Mouse (Mus musculus): Measurements from ENCODE around the gene Iqce. TPM values are rescaled to one million over a fixed set of nuclear protein-coding genes. Genes with fewer than 3 reads are reported as not detected.
A peak's percentile ranks its signal among the peaks of the same experiment; 100 is the strongest.

Iqce gene
- polyA plus RNA-seq, 1 experiment from 2014 or later = 25.1 TPM

DNA sequence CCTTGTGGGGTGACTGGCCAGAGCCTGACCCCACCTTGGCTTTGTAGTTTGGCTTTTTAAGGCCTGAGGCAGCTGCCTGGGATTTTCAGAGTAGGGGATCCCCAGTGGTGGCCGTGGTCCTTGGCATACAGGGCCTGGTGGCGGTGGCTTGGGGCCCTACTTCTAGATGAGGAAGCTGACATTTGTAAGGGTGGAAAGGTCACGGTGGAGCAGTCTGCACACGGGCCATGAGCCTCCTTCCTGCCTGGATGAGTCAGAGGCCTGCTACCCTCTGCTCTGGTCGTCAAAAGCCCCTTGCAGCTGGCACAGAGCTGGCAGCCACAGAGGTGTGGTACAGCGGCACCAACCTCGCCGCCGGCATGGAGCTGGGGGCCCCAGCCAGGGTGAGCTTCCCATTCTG lies 85.5 kb downstream of the Iqce start:
- 64% methylated on average over 9 of the region's 9 CpGs for WGBS
- Histone ChIP-seq H3K4me1 (peaks cover 22% of the 10 kb centered on the region), H3K9ac (replicated peaks) (no peak overlapping the region), H3K27ac (replicated peaks) (peak overlapping the region; percentile 45), H3K4me2 (replicated peaks) (no peak overlapping the region), H3K36me3 (peaks cover 8% of the 10 kb centered on the region), H3K4me3 (no peak overlapping the region), H3K27me3 (no peaks in the 10 kb centered on the region), H3K9me3 (no peaks in the 10 kb centered on the region)
- ATAC-seq (replicated peaks) = no peak

DNA sequence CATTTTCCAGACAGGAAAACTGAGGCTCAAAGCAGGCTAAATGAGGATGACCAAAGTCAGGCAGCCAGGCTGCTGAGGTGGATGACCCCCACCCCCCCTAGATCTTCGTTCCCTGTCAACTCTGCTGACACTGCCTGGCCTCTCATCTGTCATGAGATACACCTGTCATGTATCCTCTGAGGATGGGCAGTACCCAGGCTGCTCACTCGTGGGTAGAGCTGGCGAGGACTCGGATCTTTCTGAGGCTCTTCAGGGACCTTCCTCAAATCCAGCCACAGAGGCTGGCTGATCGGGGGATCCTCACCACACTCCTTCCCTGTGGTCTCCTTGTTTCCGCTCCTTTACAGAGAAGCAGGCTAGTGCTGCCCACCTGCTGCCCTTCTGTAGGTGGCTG lies 86.1 kb downstream of the Iqce start:
- peaks cover 24% of the 10 kb centered on the region for H3K4me1 ChIP-seq
- H3K4me2 ChIP-seq (replicated peaks) = no peak overlapping the region
- no peaks in the 10 kb centered on the region for H3K27me3 ChIP-seq
- ATAC-seq (replicated peaks) = no peak
- 73% methylated on average over 6 of the region's 6 CpGs for WGBS
- H3K4me3 ChIP-seq = no peak overlapping the region
- no peaks in the 10 kb centered on the region for H3K9me3 ChIP-seq
- 0 out of 2 replicates have a peak, but pooled peaks cover 2% of the 10 kb centered on the region for H3K36me3 ChIP-seq
- no peak overlapping the region for H3K27ac ChIP-seq (replicated peaks)
- no peak overlapping the region for H3K9ac ChIP-seq (replicated peaks)

DNA sequence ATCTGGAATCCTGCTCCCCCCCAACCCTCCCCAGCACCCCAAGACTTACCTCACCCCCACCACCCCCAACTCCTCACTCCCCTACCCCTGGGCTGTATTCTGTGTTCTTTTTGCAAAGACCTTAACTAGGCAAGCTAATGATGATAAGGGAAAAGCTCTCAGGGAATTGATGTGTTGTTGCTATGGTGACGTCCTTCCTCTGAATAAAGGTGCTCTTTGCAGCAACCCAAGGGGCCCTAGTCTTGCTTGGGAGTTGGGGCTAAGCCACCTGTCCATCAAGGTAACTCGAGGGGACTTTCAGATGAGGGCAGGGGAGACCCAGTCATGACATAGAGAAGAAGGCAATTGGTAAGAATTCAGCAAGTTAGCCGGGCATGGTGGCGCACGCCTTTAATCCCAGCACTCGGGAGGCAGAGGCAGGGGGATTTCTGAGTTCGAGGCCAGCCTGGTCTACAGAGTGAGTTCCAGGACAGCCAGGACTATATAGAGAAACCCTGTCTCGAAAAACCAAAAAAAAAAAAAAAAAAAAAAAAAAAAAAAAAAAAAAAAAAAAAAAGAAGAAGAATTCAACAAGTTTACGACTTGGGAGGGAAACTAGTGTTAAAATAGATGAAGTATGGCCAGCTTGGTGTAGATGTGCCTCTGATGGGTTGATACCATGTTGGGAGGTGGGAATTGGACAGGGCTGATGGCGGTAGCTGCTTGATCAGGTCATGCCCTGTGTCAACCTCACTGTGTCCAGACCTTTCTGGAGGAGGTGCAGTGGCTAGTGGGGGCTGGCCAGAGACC lies 86.7 kb downstream of the Iqce start:
- Histone ChIP-seq H3K9me3 (no peaks in the 10 kb centered on the region), H3K9ac (replicated peaks) (no peak overlapping the region), H3K4me1 (peaks cover 30% of the 10 kb centered on the region), H3K27ac (replicated peaks) (no peak overlapping the region; the same call in 1 of the 2 replicates), H3K27me3 (no peaks in the 10 kb centered on the region), H3K4me2 (replicated peaks) (no peak overlapping the region), H3K36me3 (no peaks in the 10 kb centered on the region), H3K4me3 (no peak overlapping the region)
- WGBS = 72% methylated on average over 10 of the region's 10 CpGs
- ATAC-seq (replicated peaks) = no peak

DNA sequence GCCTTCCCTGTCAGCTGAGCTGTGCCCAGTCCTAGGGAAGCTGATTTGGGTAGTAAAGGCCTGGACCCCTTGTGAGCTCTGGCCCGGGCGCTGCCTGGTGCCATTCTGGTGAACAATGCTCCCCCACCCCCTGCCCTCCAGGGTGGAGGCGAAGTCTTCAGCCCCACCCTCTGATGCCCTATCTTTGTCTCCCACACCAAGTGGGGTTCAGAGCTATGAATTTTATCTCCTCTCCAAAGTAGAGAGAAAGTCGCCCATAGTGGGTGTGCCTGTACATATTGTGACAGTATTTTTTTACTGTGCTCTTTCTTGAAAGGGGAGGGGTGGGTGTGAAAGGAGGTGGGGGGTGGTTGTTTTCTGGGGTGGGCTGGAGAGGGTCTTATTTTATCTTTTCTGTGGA lies 87.3 kb downstream of the Iqce start:
- H3K4me1 ChIP-seq = peaks cover 35% of the 10 kb centered on the region
- H3K9ac ChIP-seq (replicated peaks) = no peak overlapping the region
- H3K9me3 ChIP-seq = no peaks in the 10 kb centered on the region
- 70% methylated on average over 4 of the region's 4 CpGs for WGBS
- H3K27me3 ChIP-seq = no peaks in the 10 kb centered on the region
- 0 out of 2 replicates have a peak overlapping the region, but pooled peaks have one; percentile 20 for H3K27ac ChIP-seq (replicated peaks)
- H3K36me3 ChIP-seq = no peaks in the 10 kb centered on the region
- H3K4me3 ChIP-seq = no peak overlapping the region
- no peak overlapping the region for H3K4me2 ChIP-seq (replicated peaks)
- ATAC-seq (replicated peaks) = no peak

DNA sequence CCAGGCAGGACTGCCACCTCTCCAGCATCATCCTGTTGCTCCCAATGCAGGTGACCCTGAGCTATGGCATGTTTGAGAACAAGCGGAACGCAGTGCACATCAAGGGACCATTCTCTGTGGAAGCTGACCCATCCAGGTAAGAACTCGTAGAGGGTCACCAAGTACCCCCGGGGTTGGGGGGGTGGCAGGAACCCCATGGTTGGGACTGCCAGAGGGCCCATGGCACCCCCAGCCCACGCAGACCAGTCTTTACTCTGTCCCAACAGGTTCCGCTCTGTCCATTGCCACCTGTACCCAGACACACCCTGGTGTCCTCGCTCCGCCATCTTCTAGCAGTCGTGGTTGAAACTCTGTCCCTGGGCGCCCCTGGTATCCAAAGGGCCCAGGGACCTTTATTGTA lies 88.0 kb downstream of the Iqce start:
- H3K4me1 ChIP-seq = peaks cover 42% of the 10 kb centered on the region
- no peak overlapping the region for H3K9ac ChIP-seq (replicated peaks)
- no peak overlapping the region for H3K4me2 ChIP-seq (replicated peaks)
- H3K27ac ChIP-seq (replicated peaks) = no peak overlapping the region
- no peaks in the 10 kb centered on the region for H3K9me3 ChIP-seq
- H3K27me3 ChIP-seq = no peaks in the 10 kb centered on the region
- ATAC-seq (replicated peaks) = no peak
- WGBS = 96% methylated on average over 10 of the region's 10 CpGs
- no peak overlapping the region for H3K4me3 ChIP-seq
- no peaks in the 10 kb centered on the region for H3K36me3 ChIP-seq

DNA sequence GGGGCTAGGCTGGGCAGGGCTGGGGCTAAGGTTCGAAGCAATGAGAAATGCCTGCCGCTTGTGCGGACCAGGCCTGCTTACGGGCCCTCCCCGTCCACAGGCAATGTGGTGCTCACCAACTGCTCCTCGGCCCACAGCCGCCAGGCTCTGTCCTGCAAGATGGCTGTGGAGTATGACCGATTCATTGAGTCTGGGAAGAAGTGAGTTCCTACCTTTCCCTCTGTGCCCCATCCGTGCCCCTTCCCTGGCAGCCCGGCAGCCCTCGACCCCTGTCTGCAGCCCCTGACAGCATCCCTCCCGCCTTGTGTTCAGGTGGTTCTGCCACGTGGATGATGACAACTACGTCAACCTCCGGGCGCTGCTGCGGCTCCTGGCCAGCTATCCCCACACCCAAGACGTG lies 90.0 kb downstream of the Iqce start:
- no peak for ATAC-seq (replicated peaks)
- Histone ChIP-seq H3K4me1 (peaks cover 58% of the 10 kb centered on the region), H3K4me3 (peak overlapping the region; percentile 62), H3K27me3 (no peaks in the 10 kb centered on the region), H3K4me2 (replicated peaks) (peak overlapping the region; percentile 98), H3K27ac (replicated peaks) (peak overlapping the region; percentile 93), H3K9me3 (no peaks in the 10 kb centered on the region), H3K9ac (replicated peaks) (peak overlapping the region; percentile 44), H3K36me3 (no peaks in the 10 kb centered on the region)
- 13% methylated on average over 18 of the region's 18 CpGs for whole genome bisulfite sequencing

Other genes with a start within 250 kb of the Iqce start
- 19.0 and 19.4 TPM in 2 replicates for gene Chst12, start 196.8 kb downstream of the Iqce start, polyA plus RNA-seq (2015; fragmentation: Nextera tagmentation; extraction: Ambion mirVana)
- 0.33 TPM in 1 of 2 replicates, not detected in the other for gene Grifin, start 137.3 kb downstream of the Iqce start, polyA plus RNA-seq (2015; fragmentation: Nextera tagmentation; extraction: Ambion mirVana)
- gene Lfng, start 95.1 kb downstream of the Iqce start, polyA plus RNA-seq (2015; fragmentation: Nextera tagmentation; extraction: Ambion mirVana) = 25.7 and 28.8 TPM in 2 replicates
- 78.9 and 85.5 TPM in 2 replicates for gene Ttyh3, start 53.3 kb downstream of the Iqce start, polyA plus RNA-seq (2015; fragmentation: Nextera tagmentation; extraction: Ambion mirVana)
- gene Brat1, start 2.6 kb upstream of the Iqce start, polyA plus RNA-seq (2015; fragmentation: Nextera tagmentation; extraction: Ambion mirVana) = 26.3 and 28.2 TPM in 2 replicates
- gene Amz1, start 21.7 kb upstream of the Iqce start, polyA plus RNA-seq (2015; fragmentation: Nextera tagmentation; extraction: Ambion mirVana) = 4.4 and 5.3 TPM in 2 replicates
- gene Gna12, start 128.1 kb upstream of the Iqce start, polyA plus RNA-seq (2015; fragmentation: Nextera tagmentation; extraction: Ambion mirVana) = 26.3 and 65.4 TPM in 2 replicates

Data from forebrain, embryonic 15.5 days (tissue).